Mouse (Mus musculus) duodenum, adult 2 months (tissue): ENCODE data around the gene Vmn2r62. TPM values are rescaled to one million over a fixed set of nuclear protein-coding genes. Genes with fewer than 3 reads are reported as not detected.

ENCODE experiments used
- polyA plus RNA-seq: library from polyadenylated mRNA; depleted of rRNA; stranded (reverse); fragments of >200 nt; gene quantifications from 2 replicates; pipeline ENCODE4 v1.2.3, GENCODE M21; 2012; ENCODE audit warnings: low replicate concordance; rRNA removed

The Vmn2r62 gene
- polyA plus RNA-seq: not detected in 2 replicates

GRCm38 (mm10) chr7:42793425-42793824 lies at the start of gene Vmn2r62:
Vmn2r62 (minus strand) TSS chr7:42793525.

GRCm38 (mm10) chr7:42726917-42727316 lies 66.4 kb downstream of the Vmn2r62 start, which contains the start of gene Gm17067:
Gm17067 (minus strand) TSS chr7:42727017.

Other genes with a start within 250 kb of the Vmn2r62 start
- not detected in 2 replicates for gene Gm21028, start 214.9 kb downstream of the Vmn2r62 start, polyA plus RNA-seq
- not detected in 2 replicates for gene Zfp977, start 201.0 kb downstream of the Vmn2r62 start, polyA plus RNA-seq
- gene Zfp976, start 150.9 kb downstream of the Vmn2r62 start, polyA plus RNA-seq: 0.05 TPM in 1 of 2 replicates, not detected in the other
- 0.18 TPM in 1 of 2 replicates, not detected in the other for gene Zfp975, start 100.8 kb downstream of the Vmn2r62 start, polyA plus RNA-seq
- gene Gm17067, start 66.5 kb downstream of the Vmn2r62 start, polyA plus RNA-seq: not detected in 2 replicates
- gene Gm2381, start 73.7 kb upstream of the Vmn2r62 start, polyA plus RNA-seq: not detected in 2 replicates
- not detected in 2 replicates for gene Vmn2r63, start 140.3 kb upstream of the Vmn2r62 start, polyA plus RNA-seq
- not detected in 2 replicates for gene Gm9268, start 225.2 kb upstream of the Vmn2r62 start, polyA plus RNA-seq